Mouse (Mus musculus) adrenal gland, adult (tissue): ENCODE results near the gene Fstl4.
"Not testable (repeated sequence)": the region's sequence is repeated elsewhere in the genome, so short reads cannot be mapped to it uniquely, and the experiment has no call there.

Experiments used
- DNase-seq, 2 experiments: peaks; one replicate each; pipeline ENCODE4 v3.0.0; 2022 to 2023; ENCODE audit warnings: low spot score in 1 of 2; ENCODE audit not compliant: inconsistent age in 2 of 2

Gene Fstl4

GRCm38 (mm10) chr11:53187427-53188140, 423.1 kb downstream of the Fstl4 start:
- DNase-seq: peak; percentile 23 to 58

GRCm38 (mm10) chr11:53196551-53196950, 432.1 kb downstream of the Fstl4 start:
- not testable (repeated sequence) for DNase-seq

GRCm38 (mm10) chr11:53197111-53197510, 432.7 kb downstream of the Fstl4 start:
- DNase-seq: no peak

GRCm38 (mm10) chr11:53202459-53203250, 438.2 kb downstream of the Fstl4 start:
- DNase-seq: no peak

GRCm38 (mm10) chr11:53210876-53211275, 446.4 kb downstream of the Fstl4 start:
- no peak for DNase-seq

- DNase-seq: no peak
These were observed 464.6 kb downstream of the Fstl4 start for GRCm38 (mm10) chr11:53229011-53229410.

- no peak for DNase-seq
These were observed 467.4 kb downstream of the Fstl4 start for GRCm38 (mm10) chr11:53231836-53232235.

- DNase-seq: no peak
These were observed 469.2 kb downstream of the Fstl4 start for GRCm38 (mm10) chr11:53233590-53233989.
